Mouse (Mus musculus): ENCODE results near the gene Mapt.

- TF ChIP-seq POLR2A (IDR thresholded peaks at IDR 0.05; ENCODE audit: borderline replicate concordance, insufficient read depth, low read length): no peak
- no peak for TF ChIP-seq CTCF (IDR thresholded peaks at IDR 0.05; ENCODE audit: borderline replicate concordance, insufficient read depth, low read depth, low read length)
Observed at GRCm38 (mm10) chr11:104317631-104318030, 86.4 kb downstream of the Mapt start.
